Mouse (Mus musculus): Measurements from ENCODE around the gene Psmb7.

Psmb7 gene

DNA sequence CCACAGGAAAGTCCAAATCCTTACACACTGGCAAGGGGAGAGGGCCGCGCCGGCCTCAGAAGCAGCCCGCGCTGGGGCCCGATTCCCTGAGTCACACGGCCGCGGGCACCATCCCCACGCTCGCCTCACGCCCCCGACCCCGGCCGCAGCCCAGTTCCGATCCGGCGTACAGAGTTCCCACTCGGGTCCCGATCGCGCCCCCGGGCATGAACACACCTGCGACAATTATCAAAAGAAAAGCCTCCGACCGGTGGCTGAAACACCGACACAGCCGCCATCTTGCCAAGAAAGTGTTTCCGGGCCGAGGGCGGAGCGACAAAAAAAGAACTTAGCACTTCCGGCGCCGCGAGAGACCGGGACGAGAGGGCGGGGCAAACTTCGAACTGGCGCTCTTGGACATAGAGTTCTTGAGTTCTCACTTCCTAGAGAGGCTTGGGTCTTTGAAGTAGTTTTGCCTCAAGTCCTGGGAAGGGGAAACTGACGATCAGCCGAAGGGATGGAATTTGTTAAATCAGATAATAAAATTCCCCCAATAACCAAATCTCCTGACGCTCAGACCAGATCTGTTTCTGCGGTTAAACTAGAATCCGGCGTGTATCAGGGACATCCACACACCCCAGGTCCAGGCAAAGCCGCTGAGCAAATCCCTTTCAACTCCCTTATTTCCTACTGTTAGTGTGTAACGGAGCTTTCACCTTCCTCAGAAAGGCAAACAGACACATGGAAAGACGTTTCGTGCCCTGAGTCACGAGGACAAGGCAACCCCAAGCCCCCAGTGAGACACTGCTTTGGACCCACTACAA is at the start of gene Psmb7:
Psmb7 (minus strand) TSS at position 463 of the 803 bp plus-strand sequence.
- DNase-seq (ENCODE audit: low read depth in 1 of 2, low spot score in 2 of 2), result peak; percentile 71 to 79

DNA sequence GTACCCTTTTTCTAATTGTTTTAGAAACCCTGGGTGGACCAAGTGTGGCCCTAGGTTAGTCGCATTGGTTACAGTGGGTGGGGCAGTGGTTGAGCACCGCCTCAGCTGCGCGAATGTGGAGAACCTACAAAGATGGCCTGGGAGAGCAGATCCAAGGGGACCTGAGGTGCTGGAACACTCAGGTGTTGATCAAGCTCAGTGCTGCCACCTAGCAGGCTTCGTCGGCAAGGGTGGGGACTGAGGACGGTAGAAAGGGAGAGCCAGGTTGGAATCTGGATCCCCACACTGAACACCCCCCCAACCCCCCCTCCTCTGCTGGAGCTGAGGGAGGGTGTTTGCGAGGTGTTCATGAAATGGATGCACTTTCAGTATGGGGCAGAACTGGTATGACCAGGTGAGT is 47.7 kb upstream of the Psmb7 start:
- DNase-seq (ENCODE audit: low read depth in 1 of 2, low spot score in 2 of 2), result no peak

- DNase-seq (ENCODE audit: low read depth in 1 of 2, low spot score in 2 of 2), result no peak
Observed at GRCm38 (mm10) chr2:38689881-38690280, 46.0 kb upstream of the Psmb7 start.

- DNase-seq (ENCODE audit: low read depth in 1 of 2, low spot score in 2 of 2), result no peak
Observed at GRCm38 (mm10) chr2:38688791-38689520, 45.1 kb upstream of the Psmb7 start.

DNA sequence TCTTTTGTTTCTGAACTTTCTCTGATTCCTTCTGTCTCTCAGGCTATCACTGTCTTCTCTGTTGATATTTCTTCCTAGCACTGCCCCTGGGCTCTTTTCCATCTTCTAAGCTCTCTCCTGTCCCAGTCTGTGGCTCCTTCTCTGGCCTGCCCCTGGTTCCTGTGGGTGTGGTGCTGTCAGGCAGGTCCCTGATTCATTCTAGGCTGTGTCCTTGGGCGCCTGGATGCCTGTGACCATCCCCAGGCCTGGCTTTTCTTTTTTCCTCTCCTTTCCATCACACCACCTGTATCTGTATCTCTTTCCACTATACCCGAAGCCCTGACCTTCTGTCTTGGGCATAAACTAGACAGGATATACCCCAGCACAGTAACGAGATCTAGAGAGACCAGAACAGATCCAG is 41.9 kb upstream of the Psmb7 start:
- DNase-seq (ENCODE audit: low read depth in 1 of 2, low spot score in 2 of 2), result no peak

DNA sequence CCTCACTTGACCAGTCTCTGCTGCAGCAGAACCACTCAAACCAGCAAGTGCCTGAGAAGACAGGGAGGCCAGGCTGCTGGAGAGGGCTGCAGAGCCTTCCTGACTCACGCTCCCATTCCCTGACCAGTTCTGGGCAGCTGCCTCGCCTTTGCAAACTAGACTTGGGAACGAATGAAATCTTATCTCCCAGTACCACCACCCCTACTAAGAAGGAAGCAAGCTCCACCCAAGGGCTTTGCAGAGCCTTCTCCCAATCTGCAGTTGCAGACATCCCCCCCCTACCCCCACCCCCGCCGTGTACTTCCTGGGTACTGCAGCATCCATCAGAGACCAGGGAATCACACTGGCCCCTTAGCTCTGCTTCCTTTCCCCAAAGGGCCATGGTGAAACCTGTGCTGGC is 39.2 kb upstream of the Psmb7 start:
- no peak for DNase-seq (ENCODE audit: low read depth in 1 of 2, low spot score in 2 of 2)

GRCm38 (mm10) chr2:38682209-38682608 is 38.3 kb upstream of the Psmb7 start:
- DNase-seq (ENCODE audit: low read depth in 1 of 2, low spot score in 2 of 2), result no peak

DNA sequence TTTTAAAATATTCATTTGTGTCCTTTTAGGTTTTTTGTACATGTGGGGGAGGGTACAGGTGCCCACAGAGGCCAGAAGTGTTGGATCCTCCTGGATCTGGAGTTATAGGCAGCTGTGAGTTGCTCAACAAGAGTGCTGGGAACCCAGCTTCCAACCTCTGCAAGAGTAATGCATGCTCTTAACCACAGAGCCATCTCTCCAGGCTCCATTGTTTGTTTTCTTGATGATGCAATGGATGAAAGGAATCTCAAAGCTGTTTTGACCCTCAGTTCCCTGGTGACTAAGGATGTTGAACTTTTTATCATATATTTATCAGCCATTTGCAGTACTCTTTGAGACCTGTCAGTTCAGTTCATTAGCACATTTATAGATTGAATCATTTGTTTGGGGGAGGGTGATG is 35.1 kb upstream of the Psmb7 start:
- no peak for DNase-seq (ENCODE audit: low read depth in 1 of 2, low spot score in 2 of 2)

DNA sequence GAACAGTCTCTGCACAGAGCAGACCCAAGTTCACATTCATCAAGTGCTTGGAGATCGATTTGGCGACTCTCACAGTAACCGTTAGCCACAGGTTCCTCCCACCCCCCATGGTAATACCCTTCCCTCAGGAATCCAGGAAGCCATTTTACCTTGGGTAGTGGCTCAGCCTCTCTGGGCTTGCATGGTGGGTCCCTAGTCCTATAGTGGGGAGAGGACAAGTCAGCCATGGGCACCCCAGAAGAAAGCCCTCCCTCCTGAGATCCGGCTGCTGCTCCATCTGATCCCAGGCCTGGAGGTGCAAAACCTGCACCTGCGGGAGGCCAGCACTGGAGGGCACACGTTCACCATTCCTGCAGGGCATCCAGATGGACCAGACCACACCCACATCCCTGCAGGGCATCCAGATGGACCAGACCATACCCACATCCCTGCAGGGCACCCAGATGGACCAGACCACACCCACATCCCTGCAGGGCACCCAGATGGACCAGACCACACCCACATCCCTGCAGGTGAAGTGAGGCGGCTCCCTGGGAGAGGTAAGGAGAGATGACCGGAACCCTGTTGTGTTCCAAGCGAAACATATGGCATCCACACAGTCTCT is 31.6 kb upstream of the Psmb7 start:
- DNase-seq (ENCODE audit: low read depth in 1 of 2, low spot score in 2 of 2), result no peak

DNA sequence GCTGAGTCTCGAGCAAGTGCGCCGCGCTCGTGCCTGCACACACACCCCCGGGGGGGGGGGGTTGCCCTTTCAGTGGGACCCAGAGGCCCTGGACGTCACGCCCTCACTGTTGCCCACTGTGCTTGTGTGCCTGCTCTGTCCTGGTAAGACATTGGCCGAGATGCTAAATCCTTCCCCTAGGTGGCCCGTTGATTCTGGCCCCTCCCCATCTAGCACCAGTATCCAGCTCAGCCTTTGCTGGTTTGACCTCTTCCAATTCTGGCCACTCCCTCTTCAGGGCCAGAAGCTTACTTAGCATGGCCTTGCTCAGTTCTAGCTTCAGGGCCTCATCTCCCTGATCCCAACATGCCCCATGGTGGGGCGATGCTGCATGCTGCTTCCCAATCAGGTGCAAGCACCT is 28.6 kb upstream of the Psmb7 start:
- DNase-seq (ENCODE audit: low read depth in 1 of 2, low spot score in 2 of 2), result no peak

- DNase-seq (ENCODE audit: low read depth in 1 of 2, low spot score in 2 of 2), result no peak
Observed at GRCm38 (mm10) chr2:38668802-38669580, 25.1 kb upstream of the Psmb7 start.

DNA sequence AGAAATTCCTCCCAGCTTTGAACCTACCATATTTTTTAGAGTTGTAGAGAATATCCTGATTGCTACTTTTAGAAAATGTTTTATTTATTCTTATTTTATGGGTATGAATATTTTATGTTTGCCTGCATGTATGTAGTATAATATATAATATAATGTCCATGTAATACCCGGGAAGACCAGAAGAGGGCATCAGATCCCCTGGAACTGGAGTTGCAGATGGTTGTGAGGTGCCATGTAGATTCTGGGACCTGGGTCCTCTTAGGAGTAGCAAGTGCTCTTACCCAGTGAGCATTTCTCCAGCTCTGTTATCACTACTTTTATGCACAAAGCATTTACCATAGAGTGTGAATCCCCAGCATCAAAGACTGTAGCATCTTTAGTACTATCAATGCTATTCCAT is 17.5 kb upstream of the Psmb7 start:
- DNase-seq (ENCODE audit: low read depth in 1 of 2, low spot score in 2 of 2), result no peak

- DNase-seq (ENCODE audit: low read depth in 1 of 2, low spot score in 2 of 2), result no peak
Observed at GRCm38 (mm10) chr2:38658338-38658836, 14.5 kb upstream of the Psmb7 start.

DNA sequence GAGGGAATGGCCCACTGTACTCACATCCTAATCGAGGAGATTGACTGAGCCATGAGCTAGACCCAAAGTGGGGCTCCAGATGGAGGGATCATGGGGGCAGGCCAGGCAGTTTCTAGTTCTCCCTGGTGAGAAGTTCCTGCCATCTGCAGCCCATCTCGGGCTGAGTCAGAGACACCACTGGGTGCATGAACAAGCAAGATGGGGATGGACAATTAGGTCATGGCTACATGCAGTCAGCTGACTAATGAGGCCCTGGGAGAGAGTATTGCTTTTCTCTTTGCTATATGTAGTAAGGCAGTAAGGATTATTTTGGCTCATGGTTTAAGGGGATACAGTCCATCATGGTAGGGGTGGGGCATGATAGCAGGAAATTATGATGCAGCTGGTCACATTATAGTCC is 9.8 kb upstream of the Psmb7 start:
- no peak for DNase-seq (ENCODE audit: low read depth in 1 of 2, low spot score in 2 of 2)

DNA sequence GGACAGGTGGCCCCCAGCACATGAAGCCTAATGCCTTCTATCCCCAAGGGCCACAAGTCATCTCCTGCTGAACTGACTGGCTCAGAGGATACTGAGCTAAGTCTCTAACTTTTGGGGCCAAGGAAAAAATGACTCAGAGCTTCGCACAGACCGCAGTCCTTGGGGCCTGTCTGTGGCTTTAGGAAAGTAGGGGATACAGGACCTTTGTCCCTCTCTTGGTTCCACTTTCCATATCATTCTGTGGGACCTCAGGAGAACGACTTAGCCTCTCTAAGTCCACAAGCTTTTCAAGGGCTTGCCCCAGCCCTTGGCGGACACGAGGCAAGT is 9.4 kb upstream of the Psmb7 start:
- no peak for DNase-seq (ENCODE audit: low read depth in 1 of 2, low spot score in 2 of 2)

DNA sequence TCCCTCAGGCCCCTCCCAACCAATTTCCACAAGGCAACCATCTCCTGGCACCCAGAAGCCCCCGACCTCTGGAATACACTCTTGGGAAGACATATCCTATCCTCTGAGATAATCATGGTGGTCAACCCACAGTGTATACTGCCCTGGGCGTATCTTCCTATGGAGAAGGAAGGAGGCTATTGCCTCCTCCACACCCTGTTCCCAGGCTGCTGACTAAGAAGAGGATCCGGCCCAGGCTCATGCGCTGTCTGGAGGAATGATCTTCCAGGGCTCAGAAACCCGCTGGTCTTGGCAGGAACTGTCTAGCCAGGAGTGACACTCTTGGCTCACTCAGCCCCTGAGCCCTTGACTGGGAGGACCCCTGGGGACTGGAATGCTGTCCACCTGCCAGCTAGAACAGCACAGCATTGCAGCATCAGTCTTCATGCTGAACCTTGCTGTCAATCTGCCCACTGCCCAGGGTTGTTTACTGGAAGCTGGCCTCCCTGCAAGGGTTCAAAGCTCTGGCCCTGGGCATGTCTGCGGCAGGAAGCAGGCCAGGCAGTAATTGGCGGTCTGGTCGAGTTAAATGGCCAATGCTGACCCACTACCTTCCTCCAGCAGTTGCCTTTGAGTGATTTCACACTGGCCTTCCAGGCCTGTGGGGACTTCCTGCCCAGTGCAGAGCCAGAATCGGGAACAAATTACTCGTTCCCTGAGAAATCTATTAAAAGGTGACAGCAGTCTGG is 8.8 kb upstream of the Psmb7 start:
- DNase-seq (ENCODE audit: low read depth in 1 of 2, low spot score in 2 of 2), result no peak

GRCm38 (mm10) chr2:38652098-38652497 is 8.2 kb upstream of the Psmb7 start:
- DNase-seq (ENCODE audit: low read depth in 1 of 2, low spot score in 2 of 2), result no peak

DNA sequence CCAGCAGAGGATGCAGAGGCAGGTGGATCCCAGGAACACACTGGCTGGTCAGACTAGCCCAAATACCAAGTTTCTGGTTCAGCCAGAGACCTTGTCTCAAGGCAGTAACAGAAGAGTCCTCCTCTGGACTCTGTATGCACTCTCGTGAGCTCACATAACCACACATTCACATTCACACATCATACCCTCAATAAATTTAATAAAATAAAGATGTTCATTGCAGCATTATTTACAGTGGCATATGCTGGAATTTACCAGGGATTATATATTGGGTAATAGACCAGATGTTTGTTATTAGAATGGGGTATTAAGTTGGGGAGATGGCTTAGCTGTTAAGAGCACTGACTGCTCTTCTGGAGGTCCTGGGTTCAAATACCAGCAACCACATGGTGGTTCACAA is 6.5 kb upstream of the Psmb7 start:
- no peak for DNase-seq (ENCODE audit: low read depth in 1 of 2, low spot score in 2 of 2)

DNA sequence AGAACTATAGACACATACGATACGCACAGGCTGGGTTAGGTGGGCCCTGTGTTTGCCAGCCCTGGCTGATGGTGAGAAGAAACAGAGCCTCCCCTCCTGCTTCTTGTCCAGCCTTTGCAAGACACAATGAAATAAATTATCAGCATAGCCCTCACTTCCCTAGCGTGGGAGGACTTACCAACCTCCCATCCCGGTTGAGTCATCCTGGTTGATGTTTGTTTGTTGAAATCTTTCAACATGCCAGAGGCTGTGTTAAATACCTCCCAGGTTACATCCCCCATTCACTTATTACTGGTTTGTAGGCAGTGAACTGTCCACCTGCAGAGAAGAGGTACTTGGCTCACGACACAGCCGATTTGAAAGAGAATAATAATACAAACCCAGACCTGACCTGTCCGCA is 3.8 kb upstream of the Psmb7 start:
- DNase-seq (ENCODE audit: low read depth in 1 of 2, low spot score in 2 of 2), result no peak

- no peak for DNase-seq (ENCODE audit: low read depth in 1 of 2, low spot score in 2 of 2)
Observed at GRCm38 (mm10) chr2:38647201-38647606, 3.3 kb upstream of the Psmb7 start.

DNA sequence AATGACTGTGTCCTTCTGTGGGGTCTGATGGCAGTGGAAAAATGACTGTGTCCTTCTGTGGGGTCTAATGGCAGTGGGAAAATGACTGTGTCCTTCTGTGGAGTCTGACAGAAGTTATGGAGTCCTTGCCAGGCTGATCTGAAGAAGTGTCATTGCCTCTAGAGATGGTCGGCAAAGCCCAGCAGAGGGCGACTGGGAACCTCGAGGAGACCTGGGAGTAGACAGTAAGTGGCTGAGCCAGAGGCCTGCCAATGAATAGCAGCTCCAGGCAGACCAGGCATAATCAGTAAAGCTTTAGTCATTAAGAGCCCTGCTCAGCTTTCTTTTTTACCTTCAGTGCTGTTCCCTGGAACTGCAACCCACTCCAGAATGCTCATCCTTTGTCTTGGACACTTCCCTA is 2.0 kb upstream of the Psmb7 start:
- DNase-seq (ENCODE audit: low read depth in 1 of 2, low spot score in 2 of 2), result no peak
